Mouse (Mus musculus) erythroblast, adult 5-6 weeks (primary cell): ENCODE results near the gene Spata16. TPM values are rescaled to one million over a fixed set of nuclear protein-coding genes. Genes with fewer than 3 reads are reported as not detected.

ENCODE experiments used
- ATAC-seq: replicated peaks from 2 replicates; pipeline ENCODE4 v1.8.0; 2016; ENCODE audit warnings: moderate number of reproducible peaks, mild to moderate bottlenecking, moderate TSS enrichment, inconsistent platforms; ENCODE audit not compliant: poor library complexity, low FRiP score, severe bottlenecking
- total RNA-seq, 2 experiments: library from RNA; stranded (forward) in 1 of 2; stranded (reverse) in 1 of 2; fragments of 150-400 nt in 1 of 2; fragments of 200-764, 138-1000 nt in 1 of 2; gene quantifications; 2 replicates each; pipeline versions ENCODE4 v1.2.3 to v1.2.4; 2015 to 2017; ENCODE audit warnings: low replicate concordance in 2 of 2

Gene Spata16
- total RNA-seq, 2 experiments from 2014 or later = not detected

DNA sequence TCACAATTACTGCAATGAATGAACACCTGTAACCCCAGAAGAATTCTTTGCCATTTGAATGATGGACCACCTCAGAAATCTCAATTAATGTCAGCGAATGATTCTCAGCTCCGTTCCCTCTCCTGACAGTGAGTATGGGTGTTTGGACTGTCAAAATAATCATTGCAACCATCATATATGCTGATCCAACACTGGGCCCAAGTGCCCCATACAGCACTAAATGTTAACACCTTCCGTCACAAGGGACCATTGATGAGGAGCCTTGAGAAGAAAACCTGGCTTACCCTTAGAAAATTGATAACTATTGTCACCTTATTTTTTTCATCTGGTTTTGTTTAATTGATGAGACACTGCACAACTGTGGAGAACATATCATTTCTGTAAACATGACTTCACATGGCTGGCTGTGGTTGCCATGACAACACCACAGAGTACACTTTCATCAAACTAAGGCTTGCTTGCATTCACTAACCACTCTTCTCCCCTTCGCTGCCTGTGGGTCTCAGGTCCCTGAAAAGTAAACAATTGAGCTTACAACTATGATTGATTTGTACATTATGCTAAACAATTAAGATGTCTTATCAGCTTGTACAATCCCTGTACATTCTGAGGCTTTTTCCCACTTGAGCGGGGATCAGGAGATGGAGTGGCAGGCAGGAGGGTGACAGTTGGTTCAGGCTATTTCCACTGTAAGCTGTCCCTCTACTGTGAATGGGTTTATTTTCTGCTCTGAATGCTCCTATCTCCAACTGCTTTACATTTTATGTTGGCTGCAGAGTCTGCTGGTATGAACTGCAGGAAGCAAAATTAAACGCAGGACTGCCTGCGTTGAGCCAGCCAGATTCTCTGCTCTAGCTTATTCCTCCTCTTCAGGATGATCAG is 189.8 kb downstream of the Spata16 start:
- no peak for ATAC-seq

GRCm38 (mm10) chr3:26832954-26833353 is 195.5 kb downstream of the Spata16 start:
- no peak for ATAC-seq

GRCm38 (mm10) chr3:26834178-26835050 is 197.0 kb downstream of the Spata16 start:
- ATAC-seq = no peak

DNA sequence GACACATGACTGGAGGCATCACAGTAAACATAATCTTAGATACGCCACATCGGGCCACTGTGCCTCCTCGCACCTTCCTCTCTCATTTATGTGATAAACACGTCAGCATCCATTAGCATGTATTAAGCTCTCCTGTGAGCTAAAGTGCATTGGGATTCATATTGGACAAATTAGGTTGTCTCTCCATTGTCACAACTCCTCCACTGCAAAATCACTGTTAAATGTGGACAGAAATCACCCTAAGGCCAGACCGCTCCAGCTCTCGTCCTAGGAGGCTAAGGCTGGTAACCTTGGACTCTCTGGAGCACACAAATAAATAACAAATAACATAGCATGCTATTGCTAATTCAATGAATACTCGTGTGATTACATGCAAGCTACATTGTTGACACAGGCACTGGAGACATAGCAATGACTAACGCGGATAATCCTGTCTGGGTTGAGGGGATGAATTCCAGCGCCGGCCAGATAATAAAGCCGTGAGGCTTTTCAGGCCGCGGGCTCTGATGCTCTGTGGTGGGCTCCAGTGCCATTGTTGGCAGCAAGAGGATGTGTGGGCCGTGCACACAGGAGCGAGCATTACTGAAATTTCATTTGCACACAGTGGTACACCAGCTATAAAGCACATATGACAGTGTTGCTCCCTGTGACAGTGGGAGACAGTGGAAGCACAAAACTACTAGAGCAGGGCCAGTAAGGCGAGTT is 197.8 kb downstream of the Spata16 start:
- no peak for ATAC-seq

GRCm38 (mm10) chr3:26845041-26845440 is 207.6 kb downstream of the Spata16 start:
- ATAC-seq = no peak

GRCm38 (mm10) chr3:26847935-26848334 is 210.5 kb downstream of the Spata16 start:
- no peak for ATAC-seq

DNA sequence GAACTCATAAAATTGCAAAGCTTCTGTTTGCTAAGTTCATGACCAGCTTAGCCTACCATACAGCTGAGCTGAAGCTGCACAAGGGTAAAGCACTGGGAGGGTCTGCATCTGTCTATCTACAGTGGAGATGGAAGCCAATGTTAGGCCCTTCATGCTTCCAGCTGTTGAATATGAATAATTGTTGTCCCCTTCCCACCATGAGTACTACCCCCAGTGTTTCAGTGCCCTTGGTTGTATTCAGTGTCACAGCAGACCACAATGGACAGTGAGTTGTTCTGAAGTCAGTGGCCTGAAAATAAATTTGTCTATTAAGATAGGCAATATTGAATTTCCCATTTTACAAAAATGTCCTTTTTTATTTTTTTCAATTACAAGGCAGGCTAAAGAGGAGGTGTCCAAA is 212.8 kb downstream of the Spata16 start:
- ATAC-seq = no peak

DNA sequence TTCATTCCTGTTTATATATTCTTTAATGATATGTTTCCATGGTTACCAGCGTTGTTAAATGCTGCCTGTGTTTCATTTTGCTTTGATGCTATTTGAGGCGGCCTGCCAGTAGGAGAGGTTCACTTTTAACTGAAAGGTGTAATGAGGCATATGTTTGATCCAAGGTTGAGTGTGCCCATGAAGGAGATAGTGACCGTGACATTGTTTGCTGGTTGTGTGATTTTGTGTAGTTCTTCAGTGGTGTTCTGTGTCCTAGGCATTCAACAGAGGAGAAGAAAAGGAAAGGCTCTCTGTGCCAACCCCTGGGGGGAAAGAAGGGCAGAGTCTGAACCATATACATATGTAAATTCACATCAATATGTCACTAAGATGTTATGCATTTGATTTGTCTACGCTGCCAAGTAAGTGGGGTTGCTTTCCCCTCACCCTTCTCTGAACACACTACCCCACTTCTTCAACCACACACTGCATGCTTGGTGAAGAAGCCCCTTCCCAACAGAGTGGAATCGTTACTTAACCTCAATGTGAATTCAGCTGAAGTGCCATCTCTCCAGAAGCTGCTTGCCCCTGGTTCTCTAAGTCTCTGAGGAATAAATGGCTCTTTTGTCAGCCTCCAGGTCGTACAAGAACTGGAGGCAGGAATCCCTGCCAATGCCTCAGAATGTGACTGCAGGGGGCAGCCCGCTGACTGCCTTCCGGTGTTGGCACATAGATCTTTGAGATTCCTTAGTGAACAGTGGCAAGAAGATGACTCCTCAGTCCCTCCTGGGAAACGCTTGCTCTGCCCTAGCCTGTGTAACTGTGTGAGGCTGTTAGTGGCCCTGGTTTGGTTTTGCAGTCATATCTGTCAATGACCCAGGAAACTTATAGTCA is 213.5 kb downstream of the Spata16 start:
- ATAC-seq = no peak

DNA sequence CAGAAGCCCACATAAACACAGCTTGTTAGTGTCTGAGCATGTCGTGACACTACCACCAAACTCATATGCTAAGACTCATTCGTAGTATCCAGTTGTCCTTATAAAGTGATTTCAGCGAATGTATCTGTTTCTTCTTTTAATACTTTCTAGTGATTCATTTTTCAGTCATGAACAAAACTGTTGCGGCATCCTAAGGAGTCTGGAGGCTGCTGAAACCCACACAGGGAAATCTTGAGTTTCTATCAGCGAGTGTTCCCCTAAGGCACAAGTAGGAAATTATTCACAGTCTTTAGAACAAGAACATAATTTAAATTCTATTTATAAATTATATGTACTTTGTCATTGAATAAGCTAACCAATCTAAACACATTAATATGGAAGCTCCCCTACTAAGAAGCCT is 216.1 kb downstream of the Spata16 start:
- no peak for ATAC-seq

- ATAC-seq = no peak
Observed at GRCm38 (mm10) chr3:26874706-26875105, 237.3 kb downstream of the Spata16 start.

GRCm38 (mm10) chr3:26877291-26877690 is 239.9 kb downstream of the Spata16 start:
- ATAC-seq = no peak

DNA sequence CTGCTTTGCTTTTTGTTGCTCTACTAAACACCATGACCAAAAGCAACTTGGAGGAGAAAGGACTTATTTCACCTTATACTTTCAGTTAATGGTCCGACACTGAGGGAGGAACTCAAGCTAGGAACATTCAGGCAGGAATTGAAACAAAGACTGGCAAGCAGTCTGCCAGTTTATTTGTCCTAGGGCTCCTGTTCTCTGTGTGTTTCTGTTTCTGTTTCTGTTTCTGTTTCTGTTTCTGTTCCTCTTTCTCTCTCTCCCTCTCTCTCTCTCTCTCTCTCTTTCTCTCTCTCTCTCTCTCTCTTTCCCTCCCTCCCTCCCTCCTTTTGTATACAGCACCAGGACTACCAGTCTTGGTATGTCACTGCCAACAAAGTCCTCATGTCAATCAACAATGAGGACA is 279.2 kb downstream of the Spata16 start:
- no peak for ATAC-seq

GRCm38 (mm10) chr3:26920986-26921385 is 283.6 kb downstream of the Spata16 start:
- ATAC-seq = no peak

DNA sequence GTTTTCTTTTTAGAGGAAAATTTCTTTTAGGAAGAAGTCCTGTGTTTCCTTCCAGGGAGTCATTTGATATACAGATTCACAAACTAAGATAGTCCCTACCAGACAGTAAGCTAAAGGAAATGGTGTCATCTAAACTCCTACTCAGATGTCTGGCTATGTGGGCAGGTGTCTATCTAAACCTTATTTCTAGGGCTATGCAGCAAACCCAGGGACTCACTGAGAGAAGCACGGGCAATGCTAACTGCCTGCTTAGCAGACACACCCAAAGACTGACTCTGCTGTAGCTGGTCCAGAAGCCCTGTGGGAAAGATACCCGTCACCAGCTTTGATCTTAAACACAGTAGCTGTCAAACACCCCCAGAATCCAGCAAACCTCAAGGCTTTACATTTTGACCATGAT is 284.2 kb downstream of the Spata16 start:
- no peak for ATAC-seq

DNA sequence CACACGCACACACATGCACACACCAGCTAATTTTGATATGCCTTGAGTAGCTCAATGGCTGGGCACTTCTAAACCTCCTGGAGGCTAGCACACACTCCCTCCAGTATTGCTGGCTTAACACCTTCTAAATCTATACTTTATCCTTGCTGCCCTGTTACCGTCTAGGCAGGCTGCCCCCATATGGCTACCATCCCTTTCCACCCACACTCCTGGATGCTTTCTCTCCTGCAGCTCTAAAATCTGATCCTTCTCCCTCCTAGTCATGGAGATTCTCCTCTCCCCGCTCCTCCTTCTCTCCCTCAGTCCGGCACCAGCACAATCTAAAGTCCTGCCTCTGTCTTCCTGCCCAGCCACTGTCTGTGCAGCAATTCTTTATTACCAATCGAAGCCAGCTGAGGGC is 286.0 kb downstream of the Spata16 start:
- no peak for ATAC-seq

GRCm38 (mm10) chr3:26924212-26924611 is 286.8 kb downstream of the Spata16 start:
- ATAC-seq = no peak

- ATAC-seq = no peak
Observed at GRCm38 (mm10) chr3:26933079-26933478, 295.7 kb downstream of the Spata16 start.

DNA sequence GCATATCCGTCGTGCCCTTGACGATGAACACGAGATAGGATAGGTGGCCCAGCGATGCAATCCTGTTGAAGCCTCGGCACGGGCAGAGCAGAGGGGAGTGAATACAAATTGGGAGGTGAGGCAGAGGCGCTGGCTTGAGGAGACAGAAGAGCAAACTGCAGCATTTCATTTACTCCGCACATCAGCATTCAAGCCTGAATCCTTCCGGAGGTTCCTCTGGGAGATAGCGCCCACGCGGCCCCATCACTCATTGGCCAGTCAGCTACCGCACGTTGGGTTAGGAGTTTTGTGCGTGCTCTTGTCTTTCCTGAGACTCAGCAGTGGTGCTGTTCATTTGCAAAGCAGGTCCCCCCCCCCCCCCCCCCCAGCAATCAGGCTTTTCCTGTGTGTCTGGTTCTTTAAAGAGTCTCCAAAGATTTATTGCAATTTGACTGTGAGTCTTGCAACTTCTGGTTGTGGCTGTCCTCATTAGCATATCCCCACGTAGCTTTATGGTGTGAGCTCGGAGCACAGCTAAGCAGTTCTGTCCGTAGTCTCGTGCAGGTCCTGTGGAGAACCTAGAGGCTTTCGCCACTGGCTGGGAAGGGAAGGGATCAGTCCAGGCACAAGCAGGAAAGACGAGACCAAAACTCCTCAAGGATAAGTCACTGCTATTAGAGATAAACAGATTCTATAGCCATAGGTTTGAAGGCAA is 299.6 kb downstream of the Spata16 start:
- ATAC-seq = no peak

DNA sequence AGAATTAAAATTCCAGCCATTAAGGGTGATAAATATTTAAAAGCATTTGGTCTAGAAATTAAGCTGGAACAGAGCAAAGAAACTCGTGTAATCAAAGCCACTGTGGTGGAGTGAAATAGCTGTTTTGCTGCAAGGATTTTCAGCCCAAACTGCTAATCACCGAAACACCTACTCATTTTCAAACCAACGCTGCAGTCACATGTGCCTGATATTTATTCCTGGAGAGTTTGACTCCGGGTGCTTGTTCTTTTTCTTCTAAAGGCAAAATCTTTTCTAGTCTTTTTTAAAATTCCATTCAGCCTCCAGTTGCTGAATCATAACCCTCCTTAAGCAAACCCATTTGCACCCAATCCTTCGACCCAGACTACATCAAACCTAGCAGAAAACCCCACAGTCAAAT is 329.4 kb downstream of the Spata16 start:
- ATAC-seq = no peak
